Mouse (Mus musculus): ENCODE results near the gene Slc11a1.

Slc11a1 gene

DNA sequence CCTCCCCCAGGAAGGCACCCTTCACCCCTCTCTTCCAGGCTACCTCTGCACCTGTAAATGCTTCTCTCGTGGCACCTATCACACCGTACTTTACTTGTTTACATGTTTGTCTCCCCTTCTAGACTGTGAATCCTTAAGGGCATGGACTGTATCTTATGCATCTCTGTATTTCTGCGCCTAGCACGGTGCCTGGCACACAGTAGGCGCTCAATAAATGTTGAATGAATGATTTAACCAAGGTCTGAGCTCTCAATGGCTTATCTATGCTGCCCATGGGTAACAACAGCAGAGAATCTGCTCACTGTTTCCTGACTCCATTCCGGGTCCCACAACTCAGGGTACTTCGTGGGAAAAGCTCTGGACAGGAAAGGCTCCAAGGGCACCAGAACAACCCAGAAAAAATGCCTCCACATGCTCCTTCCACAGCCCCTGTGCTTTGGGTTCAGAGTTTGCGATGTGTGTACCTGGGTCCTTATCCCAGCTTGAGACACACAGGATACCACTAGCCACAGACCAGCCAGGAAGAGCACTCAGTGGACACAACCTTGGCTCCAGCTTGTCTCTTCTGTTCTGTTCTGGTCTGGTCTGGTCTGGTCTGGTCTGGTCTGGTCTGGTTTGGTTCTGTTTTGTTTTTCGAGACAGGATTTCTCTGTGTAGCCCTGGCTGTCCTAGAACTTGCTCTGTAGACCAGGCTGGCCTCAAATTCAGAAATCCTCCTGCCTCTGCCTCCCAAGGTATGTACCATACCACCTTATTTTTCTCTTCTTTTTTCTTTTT lies 21.4 kb upstream of the Slc11a1 start:
- DNase-seq (ENCODE audit: low read depth, low spot score) = no peak

- peak; percentile 24 for DNase-seq (ENCODE audit: low read depth, low spot score)
Measured at GRCm38 (mm10) chr1:74357531-74357930, 17.5 kb upstream of the Slc11a1 start.

GRCm38 (mm10) chr1:74359952-74360517 lies 15.0 kb upstream of the Slc11a1 start:
- no peak for DNase-seq (ENCODE audit: low read depth, low spot score)

DNA sequence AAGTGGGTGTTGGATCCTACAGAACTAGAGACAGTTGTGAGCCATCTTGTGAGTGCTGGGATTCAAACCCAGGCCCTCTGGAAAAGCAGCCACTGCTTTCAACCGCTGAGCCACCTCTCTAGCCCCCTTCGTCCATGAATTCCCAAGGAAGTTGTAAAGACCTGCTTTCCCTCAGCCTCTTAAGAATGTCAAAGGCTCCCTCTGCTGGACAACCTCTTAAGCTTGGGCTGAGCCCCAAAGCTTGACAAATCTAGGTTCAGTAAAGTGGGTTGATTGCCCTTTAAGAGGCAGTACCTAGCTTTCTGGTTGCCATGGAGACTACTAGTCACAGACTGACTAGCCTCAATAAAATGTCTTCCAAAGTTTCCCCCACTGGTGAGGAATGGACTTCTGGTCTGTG lies 13.2 kb upstream of the Slc11a1 start, which contains the start of gene Catip:
Catip (plus strand) TSS at position 297 of the 400 bp plus-strand sequence.
- peak; percentile 97 for DNase-seq (ENCODE audit: low read depth, low spot score)

- DNase-seq (ENCODE audit: low read depth, low spot score) = peak; percentile 59
Measured at GRCm38 (mm10) chr1:74362325-74363229, 12.4 kb upstream of the Slc11a1 start.

GRCm38 (mm10) chr1:74363437-74363836 lies 11.6 kb upstream of the Slc11a1 start:
- DNase-seq (ENCODE audit: low read depth, low spot score) = peak; percentile 29

DNA sequence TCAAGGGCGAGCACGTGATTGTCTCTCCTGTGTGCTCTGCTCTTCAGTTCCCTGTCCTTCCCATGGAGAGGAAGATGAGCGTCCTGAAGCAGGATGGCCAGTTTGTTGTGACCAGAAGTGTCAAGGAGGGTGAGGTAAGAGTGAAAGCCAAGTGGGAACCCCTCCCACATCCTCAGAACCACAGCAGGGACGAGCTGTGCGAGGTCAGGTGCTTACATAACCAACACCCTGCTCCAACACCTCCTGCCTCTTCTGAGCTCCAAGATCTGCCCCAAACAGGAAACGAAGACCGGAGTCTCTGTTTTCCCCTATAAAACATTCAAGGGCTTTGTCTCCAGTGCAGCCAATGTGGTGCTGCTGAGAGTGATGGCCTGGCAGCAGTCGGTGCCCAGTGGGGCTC lies 10.7 kb upstream of the Slc11a1 start:
- DNase-seq (ENCODE audit: low read depth, low spot score) = no peak

DNA sequence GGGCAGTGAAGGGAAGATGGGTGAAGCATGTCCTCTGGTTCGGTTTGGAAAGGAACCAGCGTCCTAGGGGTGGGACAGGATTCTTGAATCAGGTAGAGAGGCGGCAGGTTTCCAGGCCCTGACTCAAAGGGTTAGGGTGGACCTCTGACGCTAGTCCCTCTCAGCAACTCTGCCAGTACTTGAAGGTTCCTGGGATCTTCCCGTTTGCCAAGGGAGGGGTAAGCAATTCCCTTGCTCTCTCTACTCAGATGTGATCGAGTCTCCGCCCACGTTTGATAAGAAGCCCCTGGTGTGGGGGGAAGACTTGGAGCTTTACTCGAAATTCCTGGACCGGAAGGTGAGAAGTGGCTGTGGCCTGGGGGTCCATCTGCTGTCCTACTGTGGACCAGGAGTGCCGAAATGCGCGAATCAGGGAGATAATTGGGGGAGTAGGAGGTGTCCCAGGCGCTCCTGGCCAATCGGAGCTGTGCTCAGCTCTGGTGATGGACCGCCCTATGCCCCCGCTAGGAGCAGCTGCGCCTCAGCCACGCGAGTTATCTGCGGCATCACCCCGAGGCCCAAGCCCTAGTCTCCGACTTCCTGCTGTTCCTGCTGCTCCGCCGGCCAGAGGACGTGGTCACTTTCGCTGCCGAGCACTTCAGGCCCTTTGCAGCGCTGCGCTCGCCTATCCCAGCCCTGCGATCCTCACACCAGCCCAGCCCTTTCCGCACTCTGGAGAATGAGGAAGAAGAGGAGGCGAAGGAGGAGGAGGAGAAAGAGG lies 6.9 kb upstream of the Slc11a1 start:
- peak; percentile 76 for DNase-seq (ENCODE audit: low read depth, low spot score)

- no peak for DNase-seq (ENCODE audit: low read depth, low spot score)
Measured at GRCm38 (mm10) chr1:74370040-74370439, 5.0 kb upstream of the Slc11a1 start.

DNA sequence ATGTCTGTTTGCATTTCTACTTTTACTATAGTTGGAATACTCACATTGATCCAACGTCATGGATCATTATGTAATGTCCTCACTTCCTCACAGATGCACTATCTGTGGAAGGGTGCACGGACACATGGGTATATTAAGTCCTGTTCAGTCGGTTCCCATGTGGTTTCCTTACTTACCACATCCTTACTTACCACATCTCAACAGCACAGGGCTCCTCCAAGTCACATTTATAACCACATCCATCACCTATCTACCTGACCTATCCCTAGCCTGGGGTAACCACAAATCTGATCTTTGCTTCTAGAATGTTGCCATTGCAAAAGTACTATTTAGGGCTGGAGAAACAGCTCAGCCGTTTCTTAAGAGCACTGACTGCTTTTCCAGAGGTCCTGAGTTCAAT lies 1.6 kb upstream of the Slc11a1 start:
- no peak for DNase-seq (ENCODE audit: low read depth, low spot score)

DNA sequence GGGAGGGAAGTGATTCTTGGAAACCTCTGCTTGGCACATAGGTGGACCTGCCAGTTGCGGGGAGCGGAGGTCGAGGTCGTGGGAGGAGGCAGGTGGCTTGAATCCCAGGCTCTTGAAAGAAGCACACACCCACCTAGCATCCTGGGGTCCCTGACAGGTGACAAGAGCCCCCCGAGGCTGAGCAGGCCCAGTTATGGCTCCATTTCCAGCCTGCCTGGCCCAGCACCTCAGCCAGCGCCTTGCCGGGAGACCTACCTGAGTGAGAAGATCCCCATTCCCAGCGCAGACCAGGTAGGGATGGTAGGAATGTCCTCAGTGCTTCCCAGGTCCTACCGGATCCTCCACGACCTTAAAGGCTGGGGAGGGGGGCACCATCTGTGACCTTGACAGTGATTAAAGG lies 566 bp downstream of the Slc11a1 start:
- no peak for DNase-seq (ENCODE audit: low read depth, low spot score)

DNA sequence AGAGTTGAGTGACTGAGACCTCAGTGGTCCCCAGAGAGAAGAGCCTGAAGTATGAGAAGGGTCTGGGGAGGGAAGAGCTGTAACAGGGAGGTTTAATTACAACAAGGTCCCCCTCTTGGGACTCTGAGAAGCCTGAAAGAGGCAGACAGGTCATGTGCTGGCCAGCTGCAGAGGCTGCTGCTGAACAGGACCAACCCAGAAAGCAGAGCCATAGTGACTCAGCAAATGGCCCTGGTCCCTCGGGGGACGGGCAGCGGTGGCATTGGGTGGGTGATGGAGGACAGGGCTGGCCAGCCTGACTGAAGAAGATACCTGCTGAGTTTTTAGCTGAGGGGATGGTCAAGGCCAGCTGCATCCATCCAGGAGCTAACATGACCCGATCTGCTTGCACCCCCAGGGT lies 1.4 kb downstream of the Slc11a1 start:
- DNase-seq (ENCODE audit: low read depth, low spot score) = no peak

GRCm38 (mm10) chr1:74379058-74379504 lies 4.1 kb downstream of the Slc11a1 start:
- DNase-seq (ENCODE audit: low read depth, low spot score) = no peak

DNA sequence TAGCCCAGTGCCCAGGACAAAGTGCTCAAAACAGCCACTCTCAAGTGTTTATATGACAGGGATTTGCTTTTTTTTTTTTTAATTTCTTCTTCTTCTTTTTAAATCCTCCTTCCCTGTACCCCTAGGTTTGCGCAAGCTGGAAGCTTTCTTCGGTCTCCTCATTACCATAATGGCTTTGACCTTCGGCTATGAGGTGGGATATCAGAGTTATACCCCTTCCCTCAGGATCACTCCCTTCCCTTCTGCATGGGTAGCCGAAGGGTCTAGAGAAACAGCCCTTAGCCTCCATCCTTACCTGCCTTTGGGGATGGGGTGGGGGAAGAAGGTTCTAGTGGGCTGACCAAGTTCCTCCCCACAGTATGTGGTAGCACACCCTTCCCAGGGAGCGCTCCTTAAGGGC lies 5.5 kb downstream of the Slc11a1 start:
- no peak for DNase-seq (ENCODE audit: low read depth, low spot score)

- DNase-seq (ENCODE audit: low read depth, low spot score) = no peak
Measured at GRCm38 (mm10) chr1:74381588-74382021, 6.6 kb downstream of the Slc11a1 start.

DNA sequence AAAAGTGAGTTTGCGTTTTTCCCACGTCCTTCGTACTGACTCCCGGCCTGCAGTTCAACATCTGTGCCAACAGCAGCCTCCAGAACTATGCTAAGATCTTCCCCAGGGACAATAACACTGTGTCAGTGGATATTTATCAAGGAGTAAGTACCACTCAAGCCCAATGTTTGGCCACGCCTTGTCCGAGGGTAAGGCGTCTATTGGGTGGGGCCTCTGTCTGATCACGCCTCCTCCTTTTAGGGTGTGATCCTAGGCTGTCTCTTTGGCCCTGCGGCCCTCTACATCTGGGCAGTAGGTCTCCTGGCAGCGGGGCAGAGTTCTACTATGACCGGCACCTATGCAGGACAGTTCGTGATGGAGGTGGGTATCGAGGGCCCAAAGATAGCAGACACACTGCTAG lies 8.4 kb downstream of the Slc11a1 start:
- DNase-seq (ENCODE audit: low read depth, low spot score) = no peak

DNA sequence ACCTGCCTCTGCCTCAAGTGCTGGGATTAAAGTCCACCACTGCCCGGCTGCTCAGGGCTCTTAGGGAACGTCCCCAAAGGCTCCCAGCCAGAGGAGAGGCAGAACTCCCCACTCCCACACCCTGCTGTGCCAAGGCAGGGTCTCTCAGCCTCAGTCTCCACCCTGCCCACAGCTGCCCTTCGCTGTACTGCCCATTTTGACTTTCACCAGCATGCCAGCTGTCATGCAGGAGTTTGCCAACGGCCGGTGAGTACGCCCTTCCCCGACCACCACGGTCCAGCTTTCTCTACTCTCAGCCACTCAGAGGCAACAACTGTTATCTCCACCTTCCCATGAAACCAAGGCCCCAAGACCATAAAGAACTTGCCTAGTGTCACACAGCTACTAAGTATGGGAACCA lies 9.5 kb downstream of the Slc11a1 start:
- no peak for DNase-seq (ENCODE audit: low read depth, low spot score)

- no peak for DNase-seq (ENCODE audit: low read depth, low spot score)
Measured at GRCm38 (mm10) chr1:74385064-74385463, 10.1 kb downstream of the Slc11a1 start.

DNA sequence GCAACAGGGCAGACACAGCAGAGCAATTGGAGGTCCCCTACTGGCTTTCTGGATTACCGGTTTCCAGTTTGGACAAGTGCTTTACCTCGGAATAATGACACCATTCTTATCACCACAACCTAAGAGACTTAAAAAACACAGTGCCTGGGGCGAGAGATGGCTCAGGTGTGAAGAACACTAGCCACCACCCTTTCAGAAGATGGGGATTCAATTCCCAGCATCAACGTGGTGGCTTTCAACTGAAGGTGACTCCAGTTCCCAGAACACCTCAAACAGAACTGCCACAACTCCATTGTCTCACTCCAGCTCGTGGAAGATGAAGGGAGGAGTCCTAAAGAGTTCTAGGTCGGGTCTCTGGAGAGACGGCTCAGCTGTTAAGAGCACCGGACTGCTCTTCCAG lies 10.5 kb downstream of the Slc11a1 start:
- DNase-seq (ENCODE audit: low read depth, low spot score) = no peak

DNA sequence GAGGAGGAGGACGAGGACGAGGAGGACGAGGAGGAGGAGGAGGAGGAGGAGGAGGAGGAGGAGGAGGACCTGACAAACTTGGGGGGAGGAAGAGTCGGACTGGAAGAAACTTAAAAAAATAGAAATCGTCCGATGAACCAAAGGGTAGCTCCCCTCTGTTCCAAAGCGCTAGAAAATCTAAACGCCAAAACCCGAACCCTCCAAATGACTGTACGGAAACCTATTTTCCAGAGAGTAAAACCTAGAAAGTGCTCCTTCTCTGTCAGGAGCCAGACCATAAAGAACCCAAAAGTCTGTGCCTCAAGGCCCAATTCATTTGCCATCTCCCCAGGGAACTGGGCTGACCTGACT lies 11.3 kb downstream of the Slc11a1 start:
- no peak for DNase-seq (ENCODE audit: low read depth, low spot score)

DNA sequence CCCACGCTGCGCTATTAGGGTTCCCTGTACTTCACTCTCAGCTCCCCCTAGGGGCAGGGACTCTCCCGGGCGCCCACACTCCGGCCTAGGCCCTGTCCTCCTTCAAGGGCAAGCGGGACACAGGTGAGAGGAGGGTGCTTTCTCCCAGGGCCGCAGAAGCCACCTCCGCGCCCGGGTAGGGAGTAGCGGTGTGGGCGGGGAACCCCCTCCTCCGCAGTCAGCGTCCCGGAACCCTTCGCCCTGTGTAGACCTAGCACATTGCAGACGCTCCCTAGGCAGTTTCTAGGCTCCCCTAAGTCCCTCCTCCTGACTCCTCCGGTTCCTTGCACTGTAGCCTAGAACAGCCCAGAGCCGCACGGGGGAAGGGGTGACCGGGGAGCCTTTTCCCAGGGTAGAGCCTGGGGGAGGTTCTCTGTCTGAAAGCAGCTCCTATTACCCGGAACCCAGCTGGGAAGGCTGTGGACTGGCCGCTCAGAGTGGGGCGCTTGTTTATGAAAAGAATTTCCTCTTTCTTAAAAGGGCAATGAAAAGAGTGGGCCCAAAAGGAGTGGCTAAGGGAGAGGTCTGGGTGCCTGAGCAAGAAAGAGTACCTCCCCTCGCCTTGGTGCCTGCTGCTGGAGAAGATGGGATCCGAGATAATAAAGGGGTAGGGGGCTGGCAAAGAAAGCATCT lies 11.9 kb downstream of the Slc11a1 start:
- DNase-seq (ENCODE audit: low read depth, low spot score) = peak; percentile 99

All from brain, adult 2 months (tissue).